Mouse (Mus musculus): ENCODE measurements at regions not wholly inside any gene's neighbourhood (a gene's known extent, or its start where the extent isn't known, plus 50 kb on each side); places are given as distances from the start of the nearest gene placed in this dataset.

GRCm38 (mm10) chr6:11404101-11404500, 503.2 kb downstream of the Ndufa4 start:
- no peak for DNase-seq (ENCODE audit: low spot score in 2 of 2)

GRCm38 (mm10) chr6:11359088-11359487, 548.2 kb downstream of the Ndufa4 start:
- DNase-seq (ENCODE audit: low spot score in 2 of 2), result no peak

GRCm38 (mm10) chr6:11353599-11353998, 553.7 kb downstream of the Ndufa4 start:
- no peak for DNase-seq (ENCODE audit: low spot score in 2 of 2)

- no peak for DNase-seq (ENCODE audit: low spot score in 2 of 2)
These were observed 573.2 kb downstream of the Ndufa4 start for GRCm38 (mm10) chr6:11334137-11334536.

GRCm38 (mm10) chr6:11313744-11314143, 593.6 kb downstream of the Ndufa4 start:
- no peak for DNase-seq (ENCODE audit: low spot score in 2 of 2)

- DNase-seq (ENCODE audit: low spot score in 2 of 2), result no peak
These were observed 601.2 kb downstream of the Ndufa4 start for GRCm38 (mm10) chr6:11305979-11306534.

- DNase-seq (ENCODE audit: low spot score in 2 of 2), result no peak
These were observed 623.3 kb downstream of the Ndufa4 start for GRCm38 (mm10) chr6:11283990-11284389.

GRCm38 (mm10) chr6:11275214-11275613, 632.1 kb downstream of the Ndufa4 start:
- peak in 1 of 2 experiments; percentile 3 for DNase-seq (ENCODE audit: low spot score in 2 of 2)

Data from right cerebral cortex, postnatal 36 days (tissue).